Mouse (Mus musculus) frontal cortex, postnatal 10 days (tissue): ENCODE data around the gene Cdc42bpa.

Experiments
- DNase-seq, 2 experiments: peaks; one replicate each; pipeline ENCODE4 v3.0.0; 2022; ENCODE audit warnings: low spot score in 2 of 2, mixed read lengths in 1 of 2

The Cdc42bpa gene

GRCm38 (mm10) chr1:180166533-180166932 lies 206.3 kb downstream of the Cdc42bpa start:
- DNase-seq, result no peak

- DNase-seq, result no peak
Measured at GRCm38 (mm10) chr1:180168294-180168693, 208.0 kb downstream of the Cdc42bpa start.

- DNase-seq, result no peak
Measured at GRCm38 (mm10) chr1:180169161-180169560, 208.9 kb downstream of the Cdc42bpa start.

GRCm38 (mm10) chr1:180170071-180170470 lies 209.8 kb downstream of the Cdc42bpa start:
- no peak for DNase-seq

GRCm38 (mm10) chr1:180171883-180172282 lies 211.6 kb downstream of the Cdc42bpa start:
- DNase-seq, result no peak

- no peak for DNase-seq
Measured at GRCm38 (mm10) chr1:180172600-180172999, 212.3 kb downstream of the Cdc42bpa start.

- no peak for DNase-seq
Measured at GRCm38 (mm10) chr1:180173017-180173416, 212.7 kb downstream of the Cdc42bpa start.

- DNase-seq, result no peak
Measured at GRCm38 (mm10) chr1:180174718-180175117, 214.4 kb downstream of the Cdc42bpa start.

GRCm38 (mm10) chr1:180175167-180175566 lies 214.9 kb downstream of the Cdc42bpa start:
- no peak for DNase-seq

GRCm38 (mm10) chr1:180175635-180176034 lies 215.4 kb downstream of the Cdc42bpa start:
- no peak for DNase-seq

GRCm38 (mm10) chr1:180176784-180177183 lies 216.5 kb downstream of the Cdc42bpa start:
- DNase-seq, result no peak

- no peak for DNase-seq
Measured at GRCm38 (mm10) chr1:180178340-180178739, 218.1 kb downstream of the Cdc42bpa start.

GRCm38 (mm10) chr1:180179100-180179499 lies 218.8 kb downstream of the Cdc42bpa start:
- DNase-seq, result no peak

- no peak for DNase-seq
Measured at GRCm38 (mm10) chr1:180179840-180180239, 219.6 kb downstream of the Cdc42bpa start.

- DNase-seq, result no peak
Measured at GRCm38 (mm10) chr1:180181304-180181965, 221.2 kb downstream of the Cdc42bpa start.

GRCm38 (mm10) chr1:180181966-180182319 lies 221.7 kb downstream of the Cdc42bpa start:
- DNase-seq, result no peak

GRCm38 (mm10) chr1:180182731-180183130 lies 222.5 kb downstream of the Cdc42bpa start:
- no peak for DNase-seq

- no peak for DNase-seq
Measured at GRCm38 (mm10) chr1:180183525-180184159, 223.4 kb downstream of the Cdc42bpa start.

GRCm38 (mm10) chr1:180184768-180185167 lies 224.5 kb downstream of the Cdc42bpa start:
- DNase-seq, result no peak

- DNase-seq, result no peak
Measured at GRCm38 (mm10) chr1:180185877-180186276, 225.6 kb downstream of the Cdc42bpa start.

GRCm38 (mm10) chr1:180186371-180186770 lies 226.1 kb downstream of the Cdc42bpa start:
- DNase-seq, result no peak

- no peak for DNase-seq
Measured at GRCm38 (mm10) chr1:180188951-180189350, 228.7 kb downstream of the Cdc42bpa start.

- no peak for DNase-seq
Measured at GRCm38 (mm10) chr1:180191112-180191511, 230.8 kb downstream of the Cdc42bpa start.
